In genomic region chr13:12311930-12312492, GRCm38 (mm10) we compare ENCODE assay signal across 12 mouse cellular contexts. TPM values are rescaled to one million over a fixed set of nuclear protein-coding genes. Genes with fewer than 3 reads are reported as not detected.
DNase-seq lines count a peak whose midpoint lies in the region; ATAC-seq lines count a peak whose summit lies in the region.
"Had no signal": no experiment of that assay in that cellular context is flagged by ENCODE, and none has a peak within 500 bp of the region (broad histone marks: within the 10 kb centered on the region; RNA-seq: fewer than 3 reads in every experiment).

No protein-coding gene starts in this region.

- no peak overlapping the region for H3K9ac ChIP-seq in embryonic facial prominence, embryonic 14.5 days (ENCODE audit: low read depth, low read length)
- no peak overlapping the region for H3K9ac ChIP-seq in intestine, embryonic 15.5 days
- no peak overlapping the region for H3K9ac ChIP-seq in intestine, embryonic 16.5 days (ENCODE audit: low read depth, low read length)
- H3K9ac ChIP-seq in kidney, embryonic 16.5 days (replicated peaks; ENCODE audit: low read length) = no peak overlapping the region

- peak; percentile 82 for DNase-seq in embryonic facial prominence, embryonic 14.5 days (ENCODE audit: low spot score)
- no peak for DNase-seq in embryonic facial prominence, embryonic 10.5 days (ENCODE audit: low spot score)
- peak; percentile 14 for DNase-seq in Muller cell, postnatal 12 days (ENCODE audit: inconsistent ontology term)
- no peak for DNase-seq in T-cell, adult 2 months (ENCODE audit: low spot score)
- no peak for DNase-seq in thymus, postnatal 0 days (ENCODE audit: low spot score)
- DNase-seq: adrenal gland, adult 8-10 months; cerebellum, adult 18-20 months had no signal

- H3K4me1 ChIP-seq in embryonic facial prominence, embryonic 14.5 days (ENCODE audit: control insufficient read depth, insufficient read depth, low read length) = peaks cover 2% of the 10 kb centered on the region; the same call in 1 of the 2 replicates
- H3K4me1 ChIP-seq in embryonic facial prominence, embryonic 10.5 days = peaks cover 22% of the 10 kb centered on the region
- H3K4me1 ChIP-seq in intestine, embryonic 15.5 days (replicated peaks) = no peaks in the 10 kb centered on the region; the same call in 1 of the 2 replicates
- peaks cover 7% of the 10 kb centered on the region for H3K4me1 ChIP-seq in intestine, embryonic 16.5 days (ENCODE audit: control insufficient read depth, insufficient read depth, low read length)
- H3K4me1 ChIP-seq in kidney, embryonic 16.5 days (ENCODE audit: insufficient read depth, low read length) = no peaks in the 10 kb centered on the region
- H3K4me1 ChIP-seq: megakaryocyte, embryonic 14.5 days had no signal

- no peak overlapping the region for H3K4me2 ChIP-seq in embryonic facial prominence, embryonic 14.5 days (ENCODE audit: low read depth, low read length)
- no peak overlapping the region for H3K4me2 ChIP-seq in intestine, embryonic 15.5 days (replicated peaks)
- no peak overlapping the region for H3K4me2 ChIP-seq in intestine, embryonic 16.5 days (ENCODE audit: low read depth, low read length)
- H3K4me2 ChIP-seq in kidney, embryonic 16.5 days (replicated peaks; ENCODE audit: low read depth, low read length) = no peak overlapping the region

- H3K27me3 ChIP-seq in embryonic facial prominence, embryonic 14.5 days (replicated peaks; ENCODE audit: control insufficient read depth, insufficient read depth, low read length) = no peaks in the 10 kb centered on the region
- H3K27me3 ChIP-seq in embryonic facial prominence, embryonic 10.5 days (replicated peaks; ENCODE audit: low read depth, poor library complexity, severe bottlenecking) = no peaks in the 10 kb centered on the region
- H3K27me3 ChIP-seq in intestine, embryonic 15.5 days (replicated peaks) = no peaks in the 10 kb centered on the region
- no peaks in the 10 kb centered on the region for H3K27me3 ChIP-seq in intestine, embryonic 16.5 days (replicated peaks; ENCODE audit: control insufficient read depth, insufficient read depth, low read length)
- no peaks in the 10 kb centered on the region for H3K27me3 ChIP-seq in kidney, embryonic 16.5 days (ENCODE audit: insufficient read depth, low read length)

- no peaks in the 10 kb centered on the region for H3K9me3 ChIP-seq in embryonic facial prominence, embryonic 14.5 days (ENCODE audit: control insufficient read depth, low read length)
- H3K9me3 ChIP-seq in embryonic facial prominence, embryonic 10.5 days = no peaks in the 10 kb centered on the region
- no peaks in the 10 kb centered on the region for H3K9me3 ChIP-seq in intestine, embryonic 15.5 days
- H3K9me3 ChIP-seq in intestine, embryonic 16.5 days (ENCODE audit: control insufficient read depth, low read length) = no peaks in the 10 kb centered on the region
- H3K9me3 ChIP-seq in kidney, embryonic 16.5 days (ENCODE audit: low read length) = no peaks in the 10 kb centered on the region
- H3K9me3 ChIP-seq: G1E; megakaryocyte, embryonic 14.5 days had no signal

- peak; percentile 70; the same call in 1 of the 2 replicates for ATAC-seq in embryonic facial prominence, embryonic 14.5 days (ENCODE audit: low read depth)
- peak; percentile 28; the same call in 1 of the 2 replicates for ATAC-seq in intestine, embryonic 15.5 days
- ATAC-seq in intestine, embryonic 16.5 days = no peak
- ATAC-seq in kidney, embryonic 16.5 days (ENCODE audit: low FRiP score, low TSS enrichment) = peak; percentile 55; the same call in 1 of the 2 replicates

- no peak overlapping the region for H3K27ac ChIP-seq in embryonic facial prominence, embryonic 14.5 days (replicated peaks; ENCODE audit: low read depth, low read length)
- no peak overlapping the region for H3K27ac ChIP-seq in embryonic facial prominence, embryonic 10.5 days (replicated peaks)
- no peak overlapping the region for H3K27ac ChIP-seq in intestine, embryonic 15.5 days
- H3K27ac ChIP-seq in intestine, embryonic 16.5 days (ENCODE audit: low read length) = no peak overlapping the region
- no peak overlapping the region for H3K27ac ChIP-seq in kidney, embryonic 16.5 days (ENCODE audit: low read length)

- no peak overlapping the region for H3K4me3 ChIP-seq in embryonic facial prominence, embryonic 14.5 days (ENCODE audit: low read depth, low read length)
- no peak overlapping the region for H3K4me3 ChIP-seq in embryonic facial prominence, embryonic 10.5 days
- no peak overlapping the region for H3K4me3 ChIP-seq in intestine, embryonic 15.5 days (replicated peaks)
- no peak overlapping the region for H3K4me3 ChIP-seq in intestine, embryonic 16.5 days (ENCODE audit: low read length)
- H3K4me3 ChIP-seq in kidney, embryonic 16.5 days (ENCODE audit: low read length) = no peak overlapping the region
- H3K4me3 ChIP-seq: megakaryocyte, embryonic 14.5 days had no signal

- H3K36me3 ChIP-seq in embryonic facial prominence, embryonic 14.5 days (ENCODE audit: control insufficient read depth, insufficient read depth, low read length) = no peaks in the 10 kb centered on the region
- no peaks in the 10 kb centered on the region for H3K36me3 ChIP-seq in embryonic facial prominence, embryonic 10.5 days (replicated peaks)
- H3K36me3 ChIP-seq in intestine, embryonic 15.5 days = no peaks in the 10 kb centered on the region
- H3K36me3 ChIP-seq in intestine, embryonic 16.5 days (ENCODE audit: control insufficient read depth, insufficient read depth, low read length) = no peaks in the 10 kb centered on the region
- H3K36me3 ChIP-seq in kidney, embryonic 16.5 days (ENCODE audit: insufficient read depth, low read length) = no peaks in the 10 kb centered on the region
- H3K36me3 ChIP-seq: G1E had no signal

- 71% methylated on average over 10 of the region's 10 CpGs for WGBS in embryonic facial prominence, embryonic 14.5 days
- WGBS in embryonic facial prominence, embryonic 10.5 days = 86% methylated on average over 10 of the region's 10 CpGs
- WGBS in intestine, embryonic 15.5 days = 52% methylated on average over 10 of the region's 10 CpGs
- 49% methylated on average over 10 of the region's 10 CpGs for WGBS in intestine, embryonic 16.5 days
- WGBS in kidney, embryonic 16.5 days = 70% methylated on average over 10 of the region's 10 CpGs

RNA-seq across cellular contexts. Expression of gene Actn2, which starts 28.5 kb away (rescaled TPM):
- 358 and 490 TPM in 2 replicates for polyA plus RNA-seq in embryonic facial prominence, embryonic 14.5 days (2014; fragmentation: Nextera tagmentation; extraction: Ambion mirVana)
- 1.5 and 3.0 TPM in 2 replicates for polyA plus RNA-seq in embryonic facial prominence, embryonic 10.5 days (2016; fragmentation: Nextera tagmentation; extraction: Ambion mirVana)
- polyA plus RNA-seq in intestine, embryonic 15.5 days (2015; fragmentation: Nextera tagmentation; extraction: Ambion mirVana) = 0.88 and 3.8 TPM in 2 replicates
- 2.0 and 3.5 TPM in 2 replicates for polyA plus RNA-seq in intestine, embryonic 16.5 days (2015; fragmentation: Nextera tagmentation; extraction: Ambion mirVana)
- polyA plus RNA-seq in kidney, embryonic 16.5 days (2015; fragmentation: Nextera tagmentation; extraction: Ambion mirVana) = 8.6 and 9.8 TPM in 2 replicates
- 7.7 and 9.5 TPM in 2 replicates for polyA plus RNA-seq in thymus, postnatal 0 days (2015; fragmentation: Nextera tagmentation; extraction: Ambion mirVana)
- polyA plus RNA-seq: G1E had no signal

RNA-seq across cellular contexts. Expression of gene Mtr, which starts 54.1 kb away (rescaled TPM):
- 20.5 and 23.4 TPM in 2 replicates for polyA plus RNA-seq in embryonic facial prominence, embryonic 14.5 days (2014; fragmentation: Nextera tagmentation; extraction: Ambion mirVana)
- polyA plus RNA-seq in embryonic facial prominence, embryonic 10.5 days (2016; fragmentation: Nextera tagmentation; extraction: Ambion mirVana) = 22.3 and 22.6 TPM in 2 replicates
- 7.8 and 8.8 TPM in 2 replicates for polyA plus RNA-seq in intestine, embryonic 15.5 days (2015; fragmentation: Nextera tagmentation; extraction: Ambion mirVana)
- polyA plus RNA-seq in intestine, embryonic 16.5 days (2015; fragmentation: Nextera tagmentation; extraction: Ambion mirVana) = 6.4 and 7.4 TPM in 2 replicates
- 13.4 and 14.3 TPM in 2 replicates for polyA plus RNA-seq in kidney, embryonic 16.5 days (2015; fragmentation: Nextera tagmentation; extraction: Ambion mirVana)
- 15.7 and 17.6 TPM in 2 replicates for polyA plus RNA-seq in thymus, postnatal 0 days (2015; fragmentation: Nextera tagmentation; extraction: Ambion mirVana)

Comparison
In these comparisons a context has a peak if more than half of its experiments do, and no peak if none do; other contexts are left out.
1. DNase-seq: peak in embryonic facial prominence, embryonic 14.5 days (single experiment) and Muller cell, postnatal 12 days (single experiment); none in embryonic facial prominence, embryonic 10.5 days (single experiment), T-cell, adult 2 months (single experiment) and thymus, postnatal 0 days (single experiment).
2. RNA of gene Actn2, which starts 28.5 kb away (polyA plus RNA-seq): 358 to 490 TPM in embryonic facial prominence, embryonic 14.5 days; 8.6 to 9.8 TPM in kidney, embryonic 16.5 days, 7.7 to 9.5 TPM in thymus, postnatal 0 days, 0.88 to 3.8 TPM in intestine, embryonic 15.5 days, 2.0 to 3.5 TPM in intestine, embryonic 16.5 days and 1.5 to 3.0 TPM in embryonic facial prominence, embryonic 10.5 days; every median in the first group is over 10 times any median in the second.